Mouse (Mus musculus): ENCODE results near the gene Gm27029. TPM values are rescaled to one million over a fixed set of nuclear protein-coding genes. Genes with fewer than 3 reads are reported as not detected.
A peak's percentile ranks its signal among the peaks of the same experiment; 100 is the strongest.

Gm27029 gene
- polyA plus RNA-seq, 1 experiment from 2014 or later = 10.3 TPM

DNA sequence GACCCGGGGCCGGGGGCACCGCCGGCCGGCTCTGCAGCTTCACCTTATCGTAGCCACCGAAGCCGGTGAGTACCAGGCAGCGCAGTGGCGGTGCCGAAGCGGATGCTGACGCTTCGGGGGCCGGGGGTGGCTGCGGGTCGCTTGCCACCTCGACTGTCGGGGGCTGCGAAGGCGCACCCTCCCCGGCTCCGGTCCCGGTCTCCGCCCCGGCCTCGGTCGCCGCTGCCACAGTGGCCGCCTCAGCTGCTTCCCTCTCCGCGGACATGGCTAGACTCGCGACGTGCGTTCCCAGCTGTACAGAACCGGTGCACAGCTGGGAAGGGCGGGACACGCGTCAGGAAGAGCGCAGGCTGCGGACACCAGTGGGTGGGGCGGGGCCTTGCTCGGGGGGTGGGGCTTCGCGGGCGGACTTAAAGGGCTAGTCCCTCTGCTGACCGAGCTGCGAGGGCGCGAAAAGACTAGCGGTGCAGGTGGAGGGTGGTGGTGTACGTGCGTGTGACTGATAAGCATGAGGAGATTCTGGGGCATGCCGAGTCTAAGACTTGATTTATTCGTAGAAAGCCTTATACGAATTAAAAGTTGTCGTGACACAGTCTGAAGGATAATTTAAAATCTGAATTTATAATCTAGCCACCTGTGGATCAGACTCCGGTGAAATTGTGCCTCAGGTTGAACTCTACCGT is 41.4 kb upstream of the Gm27029 start, which contains the start of gene Vat1:
Vat1 (minus strand) TSS at position 362 of the 683 bp plus-strand sequence.
- 2% methylated on average over 60 of the region's 60 CpGs for WGBS
- Histone ChIP-seq H3K36me3 (peaks cover 16% of the 10 kb centered on the region), H3K4me1 (peaks cover 66% of the 10 kb centered on the region), H3K27me3 (no peaks in the 10 kb centered on the region), H3K9ac (peak within 1 kb of the TSS; percentile 75), H3K9me3 (replicated peaks) (no peaks in the 10 kb centered on the region), H3K4me2 (peak within 1 kb of the TSS; percentile 99), H3K4me3 (replicated peaks) (peak within 1 kb of the TSS; percentile 86), H3K27ac (peak within 1 kb of the TSS; percentile 91)
- peak; percentile 53 for ATAC-seq (replicated peaks; ENCODE audit: low FRiP score)

DNA sequence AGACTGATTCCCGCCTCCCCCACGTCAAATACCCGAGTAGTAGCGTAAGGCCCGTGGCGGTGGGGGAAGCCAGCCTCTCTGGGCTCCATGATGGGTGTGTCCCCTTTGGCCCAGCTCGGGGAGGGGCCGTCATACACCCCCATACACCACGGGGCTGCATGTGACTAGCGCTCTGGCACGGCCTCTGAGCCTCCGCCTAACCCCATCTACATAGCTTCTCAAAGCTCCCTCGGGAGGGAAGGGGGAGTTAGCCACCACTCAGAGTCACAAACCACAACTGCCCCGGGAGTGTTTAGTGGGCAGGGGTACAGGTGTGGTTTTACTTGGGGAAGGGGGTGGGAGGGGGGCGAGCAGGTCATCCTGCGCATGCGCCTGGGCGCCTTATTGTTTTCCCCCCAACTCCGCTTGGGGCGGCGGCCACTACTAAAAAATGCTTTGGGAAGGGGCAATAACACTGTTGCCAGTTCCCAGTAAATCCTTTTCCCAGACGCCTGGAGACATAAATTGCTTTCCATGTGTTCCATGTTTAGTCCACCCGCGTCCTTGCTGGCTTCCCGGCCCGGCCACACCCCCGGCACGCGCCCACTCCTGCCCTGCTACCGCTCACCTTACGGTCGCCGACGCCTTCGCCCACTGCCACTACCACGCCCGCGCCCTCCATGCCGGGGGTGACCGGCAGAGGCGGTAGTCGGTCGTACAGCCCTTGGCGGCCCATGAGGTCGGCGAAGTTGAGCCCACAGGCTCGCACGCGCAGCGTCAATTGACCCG is 40.7 kb upstream of the Gm27029 start:
- WGBS = under 1% methylated on average over 51 of the region's 51 CpGs
- H3K9me3 ChIP-seq (replicated peaks) = no peaks in the 10 kb centered on the region
- peak overlapping the region; percentile 91 for H3K27ac ChIP-seq
- ATAC-seq (replicated peaks; ENCODE audit: low FRiP score) = peak; percentile 31
- H3K9ac ChIP-seq = peak overlapping the region; percentile 75
- H3K4me3 ChIP-seq (replicated peaks) = peak overlapping the region; percentile 86
- H3K36me3 ChIP-seq = peaks cover 24% of the 10 kb centered on the region
- H3K4me1 ChIP-seq = peaks cover 68% of the 10 kb centered on the region
- H3K27me3 ChIP-seq = no peaks in the 10 kb centered on the region
- peak overlapping the region; percentile 98 for H3K4me2 ChIP-seq

DNA sequence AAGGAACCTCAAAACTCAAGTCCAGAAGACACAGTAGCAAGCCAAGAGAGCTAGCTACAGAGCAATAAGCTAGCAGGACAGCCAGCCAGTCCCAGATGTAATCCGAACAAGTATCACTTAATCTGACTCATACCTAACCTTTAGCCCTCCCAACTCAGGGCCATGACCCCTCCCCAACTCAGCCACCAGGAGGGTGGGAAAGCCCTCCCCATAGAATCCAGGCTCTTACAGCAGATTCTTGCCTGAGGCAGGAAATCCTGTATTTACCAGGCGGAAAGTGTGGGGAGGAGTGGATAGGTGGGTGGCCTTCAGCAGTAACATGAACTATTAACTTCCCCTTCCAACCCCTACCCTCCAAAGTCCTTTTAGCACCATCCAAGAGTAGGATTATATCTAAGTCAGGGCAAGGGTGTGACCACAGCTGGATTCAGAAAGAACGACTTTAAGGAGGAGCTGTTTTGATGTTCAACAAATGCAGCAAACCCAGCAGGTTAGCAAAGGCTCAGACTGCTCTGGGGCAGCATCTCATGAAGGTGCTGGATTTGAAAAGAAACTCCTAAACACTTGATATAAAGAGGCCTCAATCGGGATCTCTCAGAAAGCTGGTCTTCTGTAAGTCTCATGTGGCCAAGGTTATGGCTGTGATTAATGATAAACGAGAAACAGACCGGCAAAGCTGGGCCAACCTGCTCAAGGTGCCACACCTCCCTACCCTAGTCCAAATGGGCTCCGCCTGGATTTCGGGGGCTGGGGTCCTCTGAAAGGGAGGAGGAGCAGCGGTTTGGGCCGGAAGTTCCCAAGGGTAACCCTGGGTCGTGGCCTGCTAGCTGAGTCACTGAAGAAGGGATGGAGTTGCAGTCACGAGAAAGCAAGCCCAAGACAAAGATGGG is 39.9 kb upstream of the Gm27029 start, which contains the start of gene Rnd2:
Rnd2 (plus strand) TSS at position 789 of the 890 bp plus-strand sequence.
- Histone ChIP-seq H3K36me3 (peaks cover 32% of the 10 kb centered on the region), H3K9ac (peak within 1 kb of the TSS; percentile 75), H3K4me3 (replicated peaks) (peak within 1 kb of the TSS; percentile 86), H3K27ac (peak within 1 kb of the TSS; percentile 91), H3K27me3 (no peaks in the 10 kb centered on the region), H3K4me2 (peak within 1 kb of the TSS; percentile 98), H3K4me1 (peaks cover 76% of the 10 kb centered on the region), H3K9me3 (replicated peaks) (no peaks in the 10 kb centered on the region)
- ATAC-seq (replicated peaks; ENCODE audit: low FRiP score) = peak; percentile 23; the same call in 1 of the 2 replicates
- WGBS = 9% methylated on average over 12 of the region's 12 CpGs

DNA sequence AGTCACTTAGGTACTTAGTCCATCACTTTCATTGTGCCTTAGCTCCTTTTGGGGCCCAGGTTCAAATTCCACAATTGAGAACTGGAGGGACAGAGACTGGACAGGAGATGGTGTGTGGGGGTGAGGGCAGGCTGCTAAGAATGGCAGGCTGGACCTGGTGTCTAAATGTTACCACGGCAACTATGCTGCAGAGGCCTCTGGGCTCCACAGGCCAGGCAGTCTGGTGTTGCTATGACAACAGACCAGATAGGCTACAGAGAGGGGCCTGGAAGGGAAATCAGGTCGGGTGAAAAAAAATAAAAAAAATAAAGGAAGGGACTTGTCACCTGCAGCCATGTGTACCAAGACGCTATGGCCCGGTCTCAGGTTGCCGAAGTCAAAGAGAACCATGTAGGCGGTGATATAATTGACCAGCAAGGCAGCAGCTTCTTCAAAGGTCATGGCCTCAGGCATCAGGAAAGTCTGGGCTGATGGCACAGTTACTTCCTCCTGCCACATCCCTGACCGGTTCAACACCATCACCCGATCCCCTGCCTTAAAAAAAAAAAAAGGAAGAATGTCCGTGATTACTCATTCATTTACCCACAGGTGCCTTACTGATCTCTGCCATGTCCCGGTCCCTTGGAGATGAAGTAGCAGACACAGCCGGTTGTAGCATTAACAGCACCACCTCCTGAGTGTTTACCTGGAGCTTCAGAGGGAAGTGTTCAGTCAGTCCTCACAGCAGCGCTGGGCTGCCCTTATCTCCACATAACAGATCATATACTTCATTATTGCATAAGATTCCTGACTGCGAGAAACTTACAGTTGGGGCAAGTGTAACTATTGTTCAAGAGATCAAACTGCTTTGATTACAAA is 38.2 kb upstream of the Gm27029 start:
- WGBS = 23% methylated on average over 13 of the region's 13 CpGs
- Histone ChIP-seq H3K9me3 (replicated peaks) (no peaks in the 10 kb centered on the region), H3K27ac (peak overlapping the region; percentile 29; the same call in 1 of the 2 replicates)

DNA sequence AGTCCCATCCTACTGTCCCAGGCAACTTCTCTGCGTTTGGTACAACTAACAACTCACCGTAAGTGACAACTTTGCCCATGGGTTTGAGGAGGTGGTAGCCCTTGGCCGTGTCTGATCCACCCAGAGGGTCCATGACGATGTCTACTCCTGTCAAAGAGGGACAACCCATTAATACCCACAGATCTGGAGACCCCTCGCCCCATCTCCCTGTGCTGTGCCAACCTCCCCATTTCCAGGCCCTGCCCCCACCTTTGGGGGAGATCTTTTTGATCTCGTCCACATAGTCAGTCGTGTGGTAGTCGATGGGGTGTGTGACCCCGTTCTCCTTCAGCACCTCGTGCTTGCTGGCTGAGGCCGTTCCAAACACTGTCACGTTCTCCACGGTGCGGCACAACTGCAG is 37.5 kb upstream of the Gm27029 start:
- Histone ChIP-seq H3K9me3 (replicated peaks) (no peaks in the 10 kb centered on the region), H3K27ac (peak overlapping the region; percentile 29; the same call in 1 of the 2 replicates), H3K36me3 (peaks cover 52% of the 10 kb centered on the region), H3K4me3 (replicated peaks) (no peak overlapping the region), H3K9ac (no peak overlapping the region), H3K4me2 (peak overlapping the region; percentile 98; the same call in 1 of the 2 replicates), H3K27me3 (no peaks in the 10 kb centered on the region), H3K4me1 (peaks cover 64% of the 10 kb centered on the region)
- no peak for ATAC-seq (replicated peaks; ENCODE audit: low FRiP score)
- WGBS = 74% methylated on average over 14 of the region's 14 CpGs

More for the DNA sequence above, 38.2 kb upstream of the Gm27029 start:
- peak overlapping the region; percentile 98; the same call in 1 of the 2 replicates for H3K4me2 ChIP-seq
- H3K36me3 ChIP-seq = peaks cover 47% of the 10 kb centered on the region
- H3K4me1 ChIP-seq = peaks cover 71% of the 10 kb centered on the region
- H3K27me3 ChIP-seq = no peaks in the 10 kb centered on the region
- no peak overlapping the region for H3K9ac ChIP-seq
- no peak overlapping the region for H3K4me3 ChIP-seq (replicated peaks)
- no peak for ATAC-seq (replicated peaks; ENCODE audit: low FRiP score)

DNA sequence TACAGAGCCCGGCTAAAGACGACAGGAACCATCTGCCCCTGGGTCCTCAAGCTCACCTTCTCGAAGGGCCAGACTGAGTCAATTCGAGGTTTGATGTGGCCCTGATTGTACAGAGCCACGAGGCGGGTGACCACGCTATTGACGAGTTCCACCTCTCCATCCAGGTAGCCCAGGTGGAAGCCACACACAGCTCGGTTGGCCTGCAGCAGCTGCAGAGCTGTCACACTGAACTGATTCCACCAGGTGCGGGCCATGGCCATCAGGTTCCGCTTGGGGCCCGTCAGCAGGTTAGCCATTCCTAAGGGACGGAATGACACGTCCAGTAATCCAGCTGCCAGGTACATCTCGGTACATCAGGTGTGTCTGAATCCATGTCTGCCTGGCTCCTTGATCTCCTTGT is 35.7 kb upstream of the Gm27029 start:
- Histone ChIP-seq H3K4me1 (peaks cover 55% of the 10 kb centered on the region), H3K36me3 (peaks cover 52% of the 10 kb centered on the region), H3K9me3 (replicated peaks) (no peaks in the 10 kb centered on the region), H3K9ac (no peak overlapping the region), H3K27ac (no peak overlapping the region), H3K4me2 (no peak overlapping the region), H3K4me3 (replicated peaks) (no peak overlapping the region), H3K27me3 (no peaks in the 10 kb centered on the region)
- WGBS = 79% methylated on average over 15 of the region's 15 CpGs
- ATAC-seq (replicated peaks; ENCODE audit: low FRiP score) = no peak

DNA sequence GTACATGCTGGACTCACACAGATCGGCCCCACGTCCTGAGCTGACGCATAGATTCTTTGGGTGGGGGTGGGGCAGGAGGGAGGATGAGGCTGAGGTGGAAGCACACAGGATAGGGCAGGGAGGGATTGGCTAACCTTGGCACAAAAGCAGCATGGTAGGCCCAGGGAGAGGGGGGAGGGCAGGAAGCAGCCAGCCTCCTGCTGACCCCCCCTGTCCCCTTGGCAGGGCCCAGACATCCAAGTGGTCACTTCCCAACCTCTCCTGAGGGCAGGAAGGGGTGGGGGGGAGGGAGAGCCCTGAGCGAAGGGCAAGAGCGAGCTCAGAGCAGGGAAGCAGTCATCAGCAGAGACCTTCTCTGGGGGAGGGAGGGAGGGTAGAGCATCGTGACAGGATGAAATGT is 35.1 kb upstream of the Gm27029 start:
- 17% methylated on average over 6 of the region's 6 CpGs for WGBS
- 0 out of 2 replicates have a peak overlapping the region, but pooled peaks have one; percentile 21 for H3K9ac ChIP-seq
- ATAC-seq (replicated peaks; ENCODE audit: low FRiP score) = no peak; the same call in 1 of the 2 replicates

DNA sequence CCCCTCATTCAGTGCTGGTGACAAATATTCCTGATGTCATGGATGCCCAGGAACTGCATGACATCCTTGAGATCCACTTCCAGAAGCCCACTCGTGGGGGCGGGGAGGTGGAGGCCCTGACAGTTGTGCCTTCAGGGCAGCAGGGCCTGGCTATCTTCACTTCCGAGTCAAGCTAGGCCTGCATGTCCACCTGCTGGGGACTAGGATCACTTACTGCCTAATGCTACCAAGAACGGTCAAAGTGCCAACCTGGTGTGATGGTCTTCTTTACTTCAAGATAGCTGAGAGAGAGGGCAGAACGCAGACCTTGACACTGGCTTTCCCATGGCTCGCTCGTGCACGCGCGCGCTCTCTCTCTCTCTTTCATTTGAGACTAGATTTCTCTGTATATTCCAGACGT is 33.6 kb upstream of the Gm27029 start:
- Histone ChIP-seq H3K9me3 (replicated peaks) (no peaks in the 10 kb centered on the region), H3K27ac (no peak overlapping the region), H3K9ac (no peak overlapping the region), H3K4me1 (peaks cover 48% of the 10 kb centered on the region), H3K4me2 (no peak overlapping the region), H3K4me3 (replicated peaks) (no peak overlapping the region), H3K36me3 (peaks cover 52% of the 10 kb centered on the region), H3K27me3 (no peaks in the 10 kb centered on the region)
- no peak for ATAC-seq (replicated peaks; ENCODE audit: low FRiP score)
- WGBS = 81% methylated on average over 12 of the region's 12 CpGs

More for the DNA sequence above, 35.1 kb upstream of the Gm27029 start:
- H3K9me3 ChIP-seq (replicated peaks) = no peaks in the 10 kb centered on the region
- no peak overlapping the region for H3K27ac ChIP-seq
- no peak overlapping the region for H3K4me3 ChIP-seq (replicated peaks)
- H3K4me2 ChIP-seq = no peak overlapping the region
- no peaks in the 10 kb centered on the region for H3K27me3 ChIP-seq
- peaks cover 55% of the 10 kb centered on the region for H3K4me1 ChIP-seq
- peaks cover 52% of the 10 kb centered on the region for H3K36me3 ChIP-seq

DNA sequence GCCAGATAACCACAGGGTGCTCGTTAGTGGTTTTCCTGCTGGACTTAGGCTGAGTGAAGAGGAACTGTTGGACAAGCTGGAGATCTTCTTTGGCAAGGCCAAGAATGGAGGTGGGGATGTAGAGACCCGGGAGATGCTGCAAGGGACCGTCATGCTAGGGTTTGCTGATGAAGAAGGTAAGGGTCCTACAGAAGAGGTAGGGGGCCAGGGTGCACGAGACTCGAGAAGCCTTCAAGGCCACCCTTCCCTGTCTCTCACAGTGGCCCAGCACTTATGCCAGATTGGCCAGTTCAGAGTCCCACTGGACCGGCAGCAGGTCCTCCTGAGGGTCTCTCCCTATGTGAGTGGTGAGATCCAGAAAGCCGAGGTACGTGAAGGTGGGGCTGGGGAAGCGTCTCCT is 33.0 kb upstream of the Gm27029 start:
- H3K27me3 ChIP-seq = no peaks in the 10 kb centered on the region
- H3K27ac ChIP-seq = no peak overlapping the region
- H3K9ac ChIP-seq = no peak overlapping the region
- peaks cover 51% of the 10 kb centered on the region for H3K36me3 ChIP-seq
- no peak overlapping the region for H3K4me2 ChIP-seq
- H3K9me3 ChIP-seq (replicated peaks) = no peaks in the 10 kb centered on the region
- H3K4me1 ChIP-seq = peaks cover 42% of the 10 kb centered on the region
- no peak overlapping the region for H3K4me3 ChIP-seq (replicated peaks)
- ATAC-seq (replicated peaks; ENCODE audit: low FRiP score) = 0 out of 2 replicates have a peak, but pooled peaks have one; percentile 19
- 95% methylated on average over 9 of the region's 9 CpGs for WGBS

DNA sequence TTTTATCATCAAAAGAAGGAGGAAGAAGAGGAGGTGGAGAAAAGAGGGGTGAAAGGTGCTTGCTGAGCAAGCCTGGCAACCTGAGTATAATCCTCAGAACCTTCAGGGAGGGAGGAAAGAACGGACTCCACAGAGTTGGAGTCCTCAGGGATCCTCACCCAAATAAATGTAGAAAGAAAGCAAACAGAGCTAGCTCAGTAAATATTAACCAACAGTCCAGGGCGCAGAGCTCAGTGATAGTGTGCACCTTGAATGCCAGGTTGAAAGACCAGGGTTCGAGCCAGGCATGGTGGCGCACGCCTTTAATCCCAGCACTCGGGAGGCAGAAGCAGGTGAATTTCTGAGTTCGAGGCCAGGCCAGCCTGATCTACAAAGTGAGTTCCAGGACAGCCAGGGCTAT is 31.0 kb upstream of the Gm27029 start:
- peaks cover 37% of the 10 kb centered on the region for H3K4me1 ChIP-seq
- no peaks in the 10 kb centered on the region for H3K9me3 ChIP-seq (replicated peaks)
- no peaks in the 10 kb centered on the region for H3K27me3 ChIP-seq
- no peak overlapping the region for H3K4me2 ChIP-seq
- H3K27ac ChIP-seq = no peak overlapping the region
- H3K4me3 ChIP-seq (replicated peaks) = no peak overlapping the region
- peaks cover 32% of the 10 kb centered on the region for H3K36me3 ChIP-seq
- no peak overlapping the region for H3K9ac ChIP-seq
- no peak for ATAC-seq (replicated peaks; ENCODE audit: low FRiP score)
- WGBS = 86% methylated on average over 7 of the region's 7 CpGs

DNA sequence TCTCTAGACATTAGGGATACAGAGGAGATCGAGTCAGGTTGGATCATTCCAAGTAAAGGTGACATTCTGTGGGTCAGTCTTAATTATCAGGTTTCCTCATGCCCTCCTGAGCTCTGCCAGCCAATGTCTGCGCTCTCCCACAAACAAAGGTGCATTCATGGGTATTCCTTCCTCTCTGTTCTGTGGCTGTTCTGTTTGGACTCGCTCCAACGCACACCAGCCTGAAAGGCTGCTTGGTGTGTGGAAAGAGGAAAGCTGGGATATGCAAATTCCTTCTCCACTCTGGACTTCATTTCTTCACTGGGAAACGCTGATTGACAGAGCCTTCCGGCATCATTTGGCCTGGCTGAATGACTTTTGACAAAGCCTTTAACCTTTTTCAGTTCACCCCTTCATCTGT is 30.1 kb upstream of the Gm27029 start:
- H3K4me1 ChIP-seq = peaks cover 29% of the 10 kb centered on the region
- peak; percentile 22; the same call in 1 of the 2 replicates for ATAC-seq (replicated peaks; ENCODE audit: low FRiP score)
- WGBS = 50% methylated on average over 6 of the region's 6 CpGs
- peaks cover 23% of the 10 kb centered on the region for H3K36me3 ChIP-seq
- no peak overlapping the region for H3K9ac ChIP-seq
- no peak overlapping the region for H3K4me3 ChIP-seq (replicated peaks)
- H3K27me3 ChIP-seq = no peaks in the 10 kb centered on the region
- H3K4me2 ChIP-seq = no peak overlapping the region
- H3K27ac ChIP-seq = peak overlapping the region; percentile 52; the same call in 1 of the 2 replicates
- H3K9me3 ChIP-seq (replicated peaks) = no peaks in the 10 kb centered on the region
